Mouse (Mus musculus): ENCODE results near the gene Stab2. TPM values are rescaled to one million over a fixed set of nuclear protein-coding genes. Genes with fewer than 3 reads are reported as not detected.

Stab2 gene
- total and polyA plus RNA-seq, 3 experiments = 0.09 TPM; not detected in 2

DNA sequence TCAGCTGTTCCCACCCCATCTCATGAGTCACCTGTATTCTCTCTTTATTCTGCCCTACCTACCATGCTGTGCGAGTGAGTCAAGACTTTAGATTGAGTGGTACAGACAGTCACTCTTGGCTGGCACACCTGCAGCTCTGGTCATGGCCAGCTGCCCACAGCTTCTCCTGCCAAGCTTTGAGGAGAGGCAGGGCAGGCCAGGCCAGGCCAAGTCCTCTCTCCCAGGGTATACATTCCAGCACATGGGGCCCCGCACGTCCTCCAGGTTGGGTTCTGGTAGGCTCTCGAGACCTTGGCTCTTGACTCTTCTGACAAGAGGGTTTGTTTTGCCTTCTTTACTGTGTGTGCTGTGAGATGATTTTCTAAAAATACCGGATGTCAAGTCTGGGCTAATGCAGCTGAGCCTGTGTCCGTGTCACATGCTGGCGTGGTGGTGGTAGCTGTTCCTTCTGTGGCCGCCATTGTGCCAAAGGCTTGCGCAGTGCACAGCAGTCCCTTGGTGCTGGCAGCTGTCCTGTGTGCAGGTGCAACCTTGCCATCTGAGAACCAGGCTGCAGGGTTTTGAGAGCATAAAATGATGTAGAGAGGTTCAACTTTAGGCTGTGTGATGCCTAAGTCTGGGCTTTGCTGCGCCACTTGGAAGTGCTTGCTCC is 181.8 kb downstream of the Stab2 start:
- peaks cover 2% of the 10 kb centered on the region for H3K9me3 ChIP-seq (replicated peaks; ENCODE audit: low read length)
- peaks cover 26 to 91% of the 10 kb centered on the region in 2 experiments for H3K36me3 ChIP-seq (replicated peaks in 1 of 2; ENCODE audit: control insufficient read depth in 1 of 2, insufficient read depth in 1 of 2, low read length in 1 of 2)
- no peak overlapping the region for H3K27ac ChIP-seq (ENCODE audit: insufficient read depth, low read depth)
- H3K4me1 ChIP-seq (ENCODE audit: control insufficient read depth in 1 of 2, insufficient read depth in 2 of 2) = peaks cover 0 to 42% of the 10 kb centered on the region in 2 experiments; a peak in 2 of 4 replicates
- H3K4me2 ChIP-seq (ENCODE audit: insufficient read depth, low read depth, poor library complexity, severe bottlenecking) = no peak overlapping the region
- DNase-seq (ENCODE audit: extremely low read depth) = no peak
- no peak for TF ChIP-seq ZC3H11A (IDR thresholded peaks at IDR 0.05; ENCODE audit: low read depth, low read length)
- no peak for TF ChIP-seq ZMIZ1 (IDR thresholded peaks at IDR 0.05; ENCODE audit: low read depth, low read length)
- TF ChIP-seq TBP (conservative IDR thresholded peaks at IDR 0.05; ENCODE audit: low read depth, low read length) = no peak
- no peak for TF ChIP-seq SMC3 (IDR thresholded peaks at IDR 0.05; ENCODE audit: low read depth, low read length)
- no peak for TF ChIP-seq ZKSCAN1 (IDR thresholded peaks at IDR 0.05; ENCODE audit: borderline replicate concordance, low read depth, low read length)
- TF ChIP-seq MEF2A (IDR thresholded peaks at IDR 0.05; ENCODE audit: borderline replicate concordance, low read depth, low read length) = no peak
- no peak for TF ChIP-seq POLR2AphosphoS2 (IDR thresholded peaks at IDR 0.05; ENCODE audit: low read depth, low read length)
- TF ChIP-seq TCF12 (IDR thresholded peaks at IDR 0.05; ENCODE audit: low read depth, low read length) = no peak
- TF ChIP-seq CHD2 (IDR thresholded peaks at IDR 0.05; ENCODE audit: low read length) = no peak
- TF ChIP-seq CHD1 (IDR thresholded peaks at IDR 0.05; ENCODE audit: low read depth, low read length) = no peak
- no peak for TF ChIP-seq BHLHE40 (IDR thresholded peaks at IDR 0.05; ENCODE audit: low read depth, low read length)
- TF ChIP-seq GABPA (IDR thresholded peaks at IDR 0.05; ENCODE audit: insufficient replicate concordance, low read depth, low read length) = no peak
- no peak for TF ChIP-seq IRF4 (IDR thresholded peaks at IDR 0.05; ENCODE audit: low read depth, low read length)
- no peak for TF ChIP-seq CTCF (conservative IDR thresholded peaks at IDR 0.05 in 1 of 2, IDR thresholded peaks at IDR 0.05 in 1 of 2; ENCODE audit: low read depth in 2 of 2, low read length in 2 of 2)
- no peak for TF ChIP-seq HCFC1 (IDR thresholded peaks at IDR 0.05; ENCODE audit: low read depth, low read length)
- in situ Hi-C loops (cut with MboI; ENCODE audit: low pct_ligation_motif_present, low pct_unique_long_range_greater_than_20kb, low sequenced_read_pairs) = no loop called here
- H3K4me3 ChIP-seq (replicated peaks in 1 of 3; ENCODE audit: low read depth in 2 of 3, low read length in 2 of 3, poor library complexity in 1 of 3) = no peak overlapping the region
- H3K27me3 ChIP-seq (replicated peaks) = no peaks in the 10 kb centered on the region
- H3K79me2 ChIP-seq (replicated peaks; ENCODE audit: control insufficient read depth, extremely low read depth, insufficient read depth, poor library complexity, severe bottlenecking) = no peaks in the 10 kb centered on the region
- dilution Hi-C loops (cut with MboI; ENCODE audit: extremely low pct_ligation_motif_present, extremely low pct_unique_long_range_greater_than_20kb, low sequenced_read_pairs) = no loop called here
- no peak overlapping the region for H3K9ac ChIP-seq (ENCODE audit: insufficient read depth, low read depth)

DNA sequence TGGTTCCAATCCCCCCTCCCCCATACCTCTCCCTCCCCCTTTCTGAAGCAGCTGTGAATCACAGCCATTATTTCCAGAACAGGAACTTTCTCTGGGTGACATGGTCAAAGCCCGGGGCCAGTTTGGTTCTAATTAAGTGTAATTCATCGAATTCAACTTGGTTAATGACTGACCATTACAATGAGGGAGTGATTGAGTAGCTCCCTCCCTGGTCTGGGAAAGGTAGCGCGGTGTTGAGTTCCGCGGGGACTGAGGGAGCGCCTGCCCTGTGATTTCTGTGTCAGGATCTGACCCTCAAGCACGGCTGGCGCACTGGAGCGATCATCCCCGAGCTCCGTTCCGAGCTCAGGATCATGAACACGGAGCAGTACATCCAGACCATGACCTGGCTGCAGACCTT is 183.0 kb downstream of the Stab2 start:
- H3K79me2 ChIP-seq (replicated peaks; ENCODE audit: control insufficient read depth, extremely low read depth, insufficient read depth, poor library complexity, severe bottlenecking) = no peaks in the 10 kb centered on the region
- H3K4me1 ChIP-seq (ENCODE audit: control insufficient read depth in 1 of 2, insufficient read depth in 2 of 2) = peaks cover 0 to 42% of the 10 kb centered on the region in 2 experiments; a peak in 2 of 4 replicates
- H3K4me2 ChIP-seq (ENCODE audit: insufficient read depth, low read depth, poor library complexity, severe bottlenecking) = no peak overlapping the region
- TF ChIP-seq CHD2 (IDR thresholded peaks at IDR 0.05; ENCODE audit: low read length) = no peak
- TF ChIP-seq CTCF (conservative IDR thresholded peaks at IDR 0.05 in 1 of 2, IDR thresholded peaks at IDR 0.05 in 1 of 2; ENCODE audit: low read depth in 2 of 2, low read length in 2 of 2) = no peak
- TF ChIP-seq BHLHE40 (IDR thresholded peaks at IDR 0.05; ENCODE audit: low read depth, low read length) = no peak
- no peak for TF ChIP-seq RAD21 (IDR thresholded peaks at IDR 0.05; ENCODE audit: low read depth, low read length)
- no peak for TF ChIP-seq JUN (IDR thresholded peaks at IDR 0.05; ENCODE audit: insufficient read depth, low read depth, low read length)
- no peak for TF ChIP-seq MAZ (IDR thresholded peaks at IDR 0.05; ENCODE audit: low read depth, low read length)
- H3K4me3 ChIP-seq (replicated peaks in 1 of 3; ENCODE audit: low read depth in 2 of 3, low read length in 2 of 3, poor library complexity in 1 of 3) = no peak overlapping the region
- H3K36me3 ChIP-seq (replicated peaks in 1 of 2; ENCODE audit: control insufficient read depth in 1 of 2, insufficient read depth in 1 of 2, low read length in 1 of 2) = peaks cover 37 to 95% of the 10 kb centered on the region in 2 experiments
- dilution Hi-C loops (cut with MboI; ENCODE audit: extremely low pct_ligation_motif_present, extremely low pct_unique_long_range_greater_than_20kb, low sequenced_read_pairs) = no loop called here
- no peak for DNase-seq (ENCODE audit: extremely low read depth)
- H3K9me3 ChIP-seq (replicated peaks; ENCODE audit: low read length) = peaks cover 2% of the 10 kb centered on the region
- no peak overlapping the region for H3K27ac ChIP-seq (ENCODE audit: insufficient read depth, low read depth)
- in situ Hi-C loops (cut with MboI; ENCODE audit: low pct_ligation_motif_present, low pct_unique_long_range_greater_than_20kb, low sequenced_read_pairs) = no loop called here
- H3K9ac ChIP-seq (ENCODE audit: insufficient read depth, low read depth) = no peak overlapping the region
- H3K27me3 ChIP-seq (replicated peaks) = no peaks in the 10 kb centered on the region
